Mouse (Mus musculus) MEL-GATA-1-ER (cell line): ENCODE data around the gene Gm20388.
"Not testable (repeated sequence)": the region's sequence is repeated elsewhere in the genome, so short reads cannot be mapped to it uniquely, and the experiment has no call there.

Experiments
- DNase-seq: peaks from one replicate; pipeline ENCODE4 v3.0.0-alpha.2; 2012; ENCODE audit warnings: low read depth; ENCODE audit errors: extremely low read depth

Gm20388 gene

DNA sequence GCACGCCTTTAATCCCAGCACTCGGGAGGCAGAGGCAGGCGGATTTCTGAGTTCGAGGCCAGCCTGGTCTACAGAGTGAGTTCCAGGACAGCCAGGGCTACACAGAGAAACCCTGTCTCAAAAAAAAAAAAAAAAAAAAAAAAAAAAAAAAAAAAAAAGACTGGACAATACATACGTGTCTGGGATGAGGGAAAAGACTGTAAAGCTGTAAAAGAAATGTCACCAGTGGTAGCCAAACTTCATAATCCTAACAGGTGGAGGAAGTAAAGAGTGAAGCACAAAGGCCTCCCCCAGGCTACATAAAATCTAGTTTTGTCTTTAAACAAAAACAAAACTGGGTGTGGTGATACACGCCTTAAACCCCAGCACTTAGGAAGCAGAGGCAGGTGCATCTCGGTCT lies 4103.7 kb downstream of the Gm20388 start:
- not testable (repeated sequence) for DNase-seq

DNA sequence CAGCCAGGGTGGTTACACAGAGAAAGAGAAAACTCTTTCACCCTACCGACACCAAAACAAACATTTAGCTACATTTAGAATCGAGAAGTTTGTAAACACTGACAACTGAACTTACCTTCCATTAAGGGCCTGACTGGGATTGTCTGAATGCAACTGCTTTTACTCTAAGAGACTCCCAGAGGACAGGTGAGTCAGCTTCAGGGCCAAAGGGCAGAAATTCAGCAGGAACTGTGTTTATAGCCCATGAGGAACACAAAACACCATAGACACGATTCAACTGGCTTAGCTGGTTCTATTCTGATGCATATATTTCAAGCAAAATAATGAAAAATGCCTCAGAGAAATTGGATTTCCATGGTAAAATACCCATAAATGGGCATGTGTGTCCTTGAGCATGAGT lies 4104.1 kb downstream of the Gm20388 start:
- DNase-seq: no peak

DNA sequence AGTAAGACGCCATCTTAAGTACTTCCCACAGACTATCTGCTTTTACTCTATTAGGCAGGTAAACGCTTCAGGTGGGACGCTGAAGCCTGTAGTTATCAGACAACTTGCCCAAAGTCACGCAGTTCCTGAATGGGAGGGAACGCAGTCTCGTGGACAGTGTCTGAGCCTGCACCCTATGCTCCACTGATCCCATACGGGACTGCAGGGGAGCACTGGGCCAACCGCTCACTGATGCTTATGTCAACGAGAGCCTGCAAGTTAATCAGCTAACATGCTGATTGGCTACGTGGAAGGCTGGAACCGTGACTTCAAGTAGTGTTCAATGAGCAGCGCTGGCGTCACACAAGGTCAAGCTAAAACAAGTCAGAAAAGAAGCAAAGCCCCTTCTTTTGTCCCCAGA lies 4109.1 kb downstream of the Gm20388 start:
- DNase-seq: peak; percentile 63

- DNase-seq: no peak
Measured at GRCm38 (mm10) chr8:124020439-124021236, 4110.0 kb downstream of the Gm20388 start.

DNA sequence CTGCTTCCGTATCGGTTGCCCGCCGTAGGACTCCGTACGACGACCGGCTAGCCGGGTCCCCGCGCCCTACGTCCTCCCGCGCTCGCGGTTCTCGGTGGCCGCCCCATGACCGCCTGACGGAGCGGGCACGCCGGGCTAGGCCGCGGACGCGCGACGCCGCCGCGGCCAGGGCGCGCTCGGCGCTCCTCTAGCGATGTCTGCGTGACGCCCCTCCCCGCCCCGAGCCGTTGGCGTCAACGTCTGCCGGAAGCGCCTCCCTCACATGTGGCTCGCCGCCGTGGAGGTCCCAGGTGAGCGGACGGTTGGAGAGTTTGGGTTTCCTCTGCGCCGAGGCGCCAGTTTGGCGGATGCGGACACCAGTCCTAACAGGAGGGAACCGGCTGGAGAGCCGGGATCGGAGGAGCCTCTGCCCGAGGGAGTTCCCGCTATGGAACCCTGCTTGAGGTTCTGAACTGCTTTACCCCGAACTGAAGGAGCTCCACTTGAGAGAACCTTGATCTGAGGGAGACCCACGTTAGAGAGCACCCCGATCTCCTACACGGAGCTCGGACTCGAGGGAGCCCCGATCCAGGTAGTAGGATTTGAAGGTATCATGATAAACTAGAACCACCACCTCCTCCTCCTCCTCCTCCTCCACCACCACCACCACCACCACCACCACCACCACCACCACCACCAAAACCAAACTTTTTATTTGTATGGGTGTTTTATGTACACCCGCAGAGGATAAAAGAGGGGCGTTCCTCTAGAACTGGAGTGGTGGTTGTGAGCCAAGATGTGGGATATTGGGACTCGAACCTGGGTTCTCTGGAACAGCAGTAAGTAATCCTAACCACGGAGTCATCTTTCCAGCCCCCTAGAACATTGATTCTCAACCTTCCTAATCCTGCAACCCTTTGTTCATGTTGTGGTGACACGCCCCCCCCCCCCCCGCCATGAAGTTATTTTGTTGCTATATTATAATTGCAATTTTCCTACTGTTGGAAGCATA lies 4110.9 kb downstream of the Gm20388 start, which contains the start of the genes Taf5l and Urb2:
TSS of gene Taf5l (minus strand) at position 161 of the 991 bp plus-strand sequence.
TSS of gene Urb2 (plus strand) at position 272 of the 991 bp plus-strand sequence.
- peak; percentile 66 for DNase-seq

- DNase-seq: not testable (repeated sequence)
Measured at GRCm38 (mm10) chr8:124026265-124026664, 4115.6 kb downstream of the Gm20388 start.

GRCm38 (mm10) chr8:124027831-124028230 lies 4117.2 kb downstream of the Gm20388 start:
- DNase-seq: no peak

DNA sequence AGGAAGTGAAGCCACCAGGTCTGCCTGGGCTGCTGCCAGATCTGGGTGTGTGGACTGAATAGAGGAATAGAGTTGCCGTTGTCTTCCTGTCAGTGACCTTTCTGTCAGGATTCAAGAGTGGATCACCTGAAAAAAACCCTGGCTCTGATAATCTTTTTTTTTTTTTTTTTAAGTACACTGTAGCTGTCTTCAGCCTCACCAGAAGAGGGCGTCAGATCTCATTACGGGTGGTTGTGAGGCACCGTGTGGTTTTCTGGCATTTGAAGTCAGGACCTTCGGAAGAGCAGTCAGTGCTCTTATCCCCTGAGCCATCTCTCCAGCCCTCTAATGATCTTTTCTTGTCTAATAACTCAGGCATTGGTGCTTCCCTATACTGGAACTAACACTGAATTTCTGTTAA lies 4122.8 kb downstream of the Gm20388 start:
- DNase-seq: no peak

DNA sequence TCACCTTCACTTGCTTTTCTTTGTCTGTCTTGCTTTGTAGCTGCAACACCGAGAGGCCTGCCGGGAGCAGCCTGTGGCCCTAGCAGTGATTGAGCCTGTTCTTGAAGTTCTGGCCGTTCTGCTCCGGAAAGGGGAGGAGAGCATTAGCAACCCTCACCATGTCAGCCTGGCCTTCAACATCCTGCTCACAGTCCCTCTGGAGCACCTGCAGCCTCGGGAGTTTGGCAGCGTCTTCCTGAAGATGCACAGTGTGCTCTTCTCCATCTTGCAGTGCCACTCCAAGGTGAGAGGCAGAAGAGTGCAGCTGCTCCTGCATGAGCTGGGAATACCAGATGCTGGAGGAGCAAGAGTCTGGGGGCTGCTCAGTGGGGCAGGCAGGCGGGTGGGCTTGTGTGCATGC lies 4127.5 kb downstream of the Gm20388 start:
- DNase-seq: no peak

- no peak for DNase-seq
Measured at GRCm38 (mm10) chr8:124039351-124039750, 4128.7 kb downstream of the Gm20388 start.

- no peak for DNase-seq
Measured at GRCm38 (mm10) chr8:124042201-124042600, 4131.6 kb downstream of the Gm20388 start.

DNA sequence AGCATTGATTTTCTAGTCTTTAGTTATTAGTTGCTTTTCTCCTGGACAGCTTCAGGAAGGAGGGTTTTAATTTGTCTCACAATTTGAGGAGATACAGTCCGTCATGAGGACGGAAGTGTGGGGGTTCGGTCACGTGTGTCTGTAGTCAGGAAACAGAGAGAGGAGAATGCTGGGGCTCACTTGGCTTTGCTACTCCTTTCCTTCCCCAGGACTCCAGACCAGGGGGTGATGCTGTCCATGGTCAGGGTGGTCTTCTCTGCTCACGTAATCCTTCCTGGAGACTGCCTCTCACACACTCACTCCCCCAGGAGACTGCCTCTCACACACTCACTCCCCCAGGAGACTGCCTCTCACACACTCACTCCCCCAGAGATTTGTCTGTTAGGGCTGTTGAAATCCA lies 4133.8 kb downstream of the Gm20388 start:
- no peak for DNase-seq

GRCm38 (mm10) chr8:124044931-124045330 lies 4134.3 kb downstream of the Gm20388 start:
- DNase-seq: no peak

DNA sequence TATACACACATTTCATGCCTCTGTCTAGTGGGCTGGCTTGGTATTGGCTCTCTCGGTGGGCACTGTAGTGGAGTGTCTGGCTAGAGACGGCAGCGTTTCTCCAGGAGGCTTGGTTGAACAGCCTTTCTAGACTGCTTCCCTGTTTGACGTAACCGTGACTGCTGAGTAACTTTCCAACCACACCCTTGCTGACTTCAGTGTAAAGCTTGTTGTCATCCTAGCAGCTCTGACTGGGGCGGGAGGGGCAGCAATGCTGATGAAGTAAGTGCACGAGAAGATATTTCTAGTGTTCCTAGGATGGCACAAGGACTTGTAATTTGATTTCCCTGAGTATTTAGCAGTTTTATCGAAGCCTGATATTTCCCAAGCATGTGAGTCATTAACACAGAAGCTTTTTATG lies 4135.2 kb downstream of the Gm20388 start:
- no peak for DNase-seq

DNA sequence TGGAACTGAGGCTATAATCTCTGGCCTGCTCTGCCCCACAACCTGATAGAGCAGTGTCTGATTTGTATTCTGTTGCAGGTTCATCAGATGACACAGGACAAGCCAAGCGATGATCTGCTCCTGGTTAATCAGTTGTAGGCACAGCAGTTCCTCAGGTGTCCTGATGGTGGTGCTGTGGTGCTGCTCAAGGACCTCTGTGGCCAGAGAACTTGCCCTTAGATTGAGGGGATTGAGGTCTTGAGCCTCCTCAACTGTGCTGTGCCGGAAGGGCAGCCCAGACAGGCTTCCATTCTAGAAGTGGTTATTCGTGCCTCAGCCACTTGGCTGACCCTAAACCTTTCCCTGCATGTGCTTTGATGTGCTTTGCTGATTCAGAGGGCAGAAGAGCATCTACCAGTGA lies 4141.5 kb downstream of the Gm20388 start:
- DNase-seq: no peak

DNA sequence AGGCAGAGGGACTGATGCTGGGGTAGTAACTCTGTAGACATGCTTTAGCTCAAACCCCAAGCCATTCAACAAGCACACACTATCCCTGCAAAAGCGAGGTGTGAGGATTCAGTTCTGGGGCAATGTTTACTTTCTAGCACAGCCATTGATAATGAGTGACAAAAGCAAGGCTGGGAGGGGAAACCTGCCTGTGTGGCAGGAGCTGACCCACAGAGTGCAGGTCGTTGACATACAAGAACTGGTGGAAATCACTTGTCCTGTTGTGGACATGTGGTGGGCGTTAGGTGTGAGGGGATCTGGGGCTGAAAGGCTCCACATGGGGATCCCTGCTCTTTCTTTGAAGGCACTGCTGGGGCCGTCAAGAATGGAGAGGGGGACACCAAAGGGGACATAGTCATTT lies 4141.9 kb downstream of the Gm20388 start:
- no peak for DNase-seq

GRCm38 (mm10) chr8:124056832-124057655 lies 4146.4 kb downstream of the Gm20388 start:
- no peak for DNase-seq

DNA sequence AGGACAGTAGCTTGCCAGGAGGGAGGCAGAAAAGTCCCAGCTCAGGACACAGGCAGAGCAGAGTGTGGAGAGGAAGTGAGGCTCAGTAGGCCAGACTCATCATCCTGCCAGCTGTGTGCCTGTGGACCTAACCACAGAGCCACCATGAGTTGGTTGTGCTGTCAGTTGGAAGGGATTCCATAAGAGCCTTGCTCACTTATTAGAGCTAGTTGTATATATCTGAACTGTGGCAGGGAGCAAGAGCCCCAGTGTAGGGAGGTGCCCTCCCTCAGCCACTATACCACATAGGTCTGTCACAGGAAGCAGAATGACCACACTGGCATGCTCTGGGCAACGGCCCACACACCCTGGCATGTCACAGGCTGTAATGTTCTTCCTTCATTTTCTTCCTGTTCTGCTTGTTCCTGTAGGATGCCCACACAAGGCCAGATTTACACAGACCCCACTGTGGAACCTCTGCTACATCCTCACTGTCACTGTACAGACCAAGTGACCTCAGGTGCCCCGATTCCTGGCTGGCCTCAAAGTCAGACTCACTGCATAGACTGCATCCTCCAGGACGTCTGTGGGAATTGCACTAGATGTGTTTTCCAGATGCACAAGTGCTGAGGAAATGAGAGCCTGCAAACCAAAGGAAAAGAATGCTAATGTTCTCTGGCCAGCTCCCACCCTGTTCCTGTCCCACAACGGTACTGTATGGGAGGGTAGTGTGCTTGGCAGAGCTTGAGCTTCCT lies 4155.9 kb downstream of the Gm20388 start:
- DNase-seq: no peak

- DNase-seq: no peak
Measured at GRCm38 (mm10) chr8:124067059-124067750, 4156.6 kb downstream of the Gm20388 start.
